Mouse (Mus musculus) hindbrain, embryonic 15.5 days (tissue): ENCODE results near the gene Sinhcaf. TPM values are rescaled to one million over a fixed set of nuclear protein-coding genes. Genes with fewer than 3 reads are reported as not detected.
"Not testable (repeated sequence)": the region's sequence is repeated elsewhere in the genome, so short reads cannot be mapped to it uniquely, and the experiment has no call there.

Experiments used
- ATAC-seq: fragments of 200-750 bp; cut with Nextera tagmentation; 2 replicates; pipeline ENCODE4 v1.8.0; 2017; ENCODE audit warnings: low read depth, moderate number of reproducible peaks, moderate TSS enrichment; ENCODE audit not compliant: low FRiP score
- H3K27ac ChIP-seq: fragments of 300-500 bp; sonication (generic); replicated peaks from 2 replicates; pipeline ENCODE4 v1.5.1; 2015; ENCODE audit warnings: mild to moderate bottlenecking, inconsistent platforms
- H3K27me3 ChIP-seq: fragments of 300-500 bp; sonication (generic); 2 replicates; pipeline ENCODE4 v1.6.1; 2015; ENCODE audit warnings: control low read depth, inconsistent platforms
- H3K36me3 ChIP-seq: fragments of 300-500 bp; sonication (generic); 2 replicates; pipeline ENCODE4 v1.6.1; 2015; ENCODE audit warnings: control low read depth, inconsistent platforms
- H3K4me1 ChIP-seq: fragments of 300-500 bp; sonication (generic); replicated peaks from 2 replicates; pipeline ENCODE4 v1.6.1; 2015; ENCODE audit warnings: control low read depth, inconsistent platforms
- H3K4me2 ChIP-seq: fragments of 300-500 bp; sonication (generic); 2 replicates; pipeline ENCODE4 v1.6.1; 2015; ENCODE audit warnings: moderate library complexity, mild to moderate bottlenecking, inconsistent platforms
- H3K4me3 ChIP-seq: fragments of 300-500 bp; sonication (generic); 2 replicates; pipeline ENCODE4 v1.5.1; 2015; ENCODE audit warnings: mild to moderate bottlenecking, inconsistent platforms
- H3K9ac ChIP-seq: fragments of 300-500 bp; sonication (generic); 2 replicates; pipeline ENCODE4 v1.6.1; 2015; ENCODE audit warnings: inconsistent platforms
- H3K9me3 ChIP-seq: fragments of 300-500 bp; sonication (generic); 2 replicates; pipeline ENCODE4 v1.6.1; 2016; ENCODE audit warnings: control low read depth, inconsistent platforms
- WGBS: fragments of 180-500 bp; shearing (Covaris S2); methylation state at CpG from one replicate; pipeline ENCODE4 v1.1.7; 2015; 5-methylcytosine and 5-hydroxymethylcytosine counted together
- polyA plus RNA-seq: library from polyadenylated mRNA; unstranded; fragments of >200 nt; fragmentation: Nextera tagmentation; extraction: Ambion mirVana; gene quantifications from 2 replicates; pipeline ENCODE4 v1.2.1, GENCODE M21; 2015

Gene Sinhcaf
- polyA plus RNA-seq, 1 experiment from 2014 or later, result 44.4 TPM

GRCm38 (mm10) chr6:148944344-148944766, 1.9 kb downstream of the Sinhcaf start:
- Histone ChIP-seq H3K27me3 (no peaks in the 10 kb centered on the region), H3K9me3 (no peaks in the 10 kb centered on the region), H3K4me3 (peak overlapping the region; percentile 54), H3K4me2 (peak overlapping the region; percentile 71), H3K36me3 (no peaks in the 10 kb centered on the region), H3K27ac (peak overlapping the region; percentile 74), H3K9ac (peak overlapping the region; percentile 54), H3K4me1 (peaks cover 10% of the 10 kb centered on the region; the same call in 1 of the 2 replicates)
- WGBS, result under 1% methylated on average over 30 of the region's 30 CpGs
- ATAC-seq, result no peak

- Histone ChIP-seq H3K4me3 (peak overlapping the region; percentile 54), H3K4me2 (peak overlapping the region; percentile 71), H3K9me3 (no peaks in the 10 kb centered on the region), H3K36me3 (no peaks in the 10 kb centered on the region), H3K27me3 (no peaks in the 10 kb centered on the region), H3K9ac (no peak overlapping the region), H3K27ac (no peak overlapping the region), H3K4me1 (peaks cover 10% of the 10 kb centered on the region; the same call in 1 of the 2 replicates)
- ATAC-seq, result no peak
- 20% methylated on average over 3 of the region's 3 CpGs for WGBS
Measured at GRCm38 (mm10) chr6:148943695-148944094, 2.6 kb downstream of the Sinhcaf start.

- no peak overlapping the region for H3K27ac ChIP-seq
- WGBS, result 74% methylated on average over 4 of the region's 4 CpGs
Measured at GRCm38 (mm10) chr6:148942406-148942805, 3.9 kb downstream of the Sinhcaf start.

GRCm38 (mm10) chr6:148941880-148942279, 4.4 kb downstream of the Sinhcaf start:
- H3K4me2 ChIP-seq, result no peak overlapping the region
- no peak overlapping the region for H3K4me3 ChIP-seq
- no peaks in the 10 kb centered on the region for H3K9me3 ChIP-seq
- H3K27me3 ChIP-seq, result no peaks in the 10 kb centered on the region
- H3K9ac ChIP-seq, result no peak overlapping the region
- WGBS, result 48% methylated on average over 5 of the region's 5 CpGs
- H3K4me1 ChIP-seq, result peaks cover 8% of the 10 kb centered on the region; the same call in 1 of the 2 replicates
- ATAC-seq, result no peak
- no peaks in the 10 kb centered on the region for H3K36me3 ChIP-seq
- H3K27ac ChIP-seq, result no peak overlapping the region

More at GRCm38 (mm10) chr6:148942406-148942805, 3.9 kb downstream of the Sinhcaf start:
- H3K9ac ChIP-seq, result no peak overlapping the region
- no peaks in the 10 kb centered on the region for H3K27me3 ChIP-seq
- peaks cover 10% of the 10 kb centered on the region; the same call in 1 of the 2 replicates for H3K4me1 ChIP-seq
- ATAC-seq, result no peak
- H3K4me2 ChIP-seq, result no peak overlapping the region
- no peaks in the 10 kb centered on the region for H3K9me3 ChIP-seq
- no peak overlapping the region for H3K4me3 ChIP-seq
- H3K36me3 ChIP-seq, result no peaks in the 10 kb centered on the region

DNA sequence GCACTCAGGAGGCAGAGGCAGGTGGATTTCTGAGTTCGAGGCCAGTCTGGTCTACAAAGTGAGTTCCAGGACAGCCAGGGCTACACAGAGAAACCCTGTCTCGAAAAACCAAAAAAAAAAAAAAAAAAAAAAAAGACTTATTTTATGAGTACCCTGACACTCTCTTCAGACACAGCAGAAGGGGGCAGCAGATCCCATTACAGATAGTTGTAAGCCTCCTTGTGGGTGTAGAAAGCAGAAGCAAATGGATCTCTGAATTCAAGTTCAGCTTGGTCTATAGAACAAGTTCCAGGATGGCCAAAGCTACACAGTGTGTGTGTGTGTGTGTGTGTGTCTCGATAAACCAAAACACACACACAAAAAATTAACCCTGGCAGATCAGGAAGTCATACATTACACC, 5.9 kb downstream of the Sinhcaf start:
- WGBS, result 87% methylated on average over 2 of the region's 3 CpGs
- not testable (repeated sequence) for H3K36me3 ChIP-seq, ATAC-seq

GRCm38 (mm10) chr6:148937693-148938092, 8.6 kb downstream of the Sinhcaf start:
- no peaks in the 10 kb centered on the region for H3K9me3 ChIP-seq
- ATAC-seq, result no peak
- 55% methylated on average over 1 of the region's 1 CpGs for WGBS

More for the DNA sequence above, 5.9 kb downstream of the Sinhcaf start:
- H3K27ac ChIP-seq, H3K9ac ChIP-seq, H3K4me2 ChIP-seq, H3K27me3 ChIP-seq, H3K9me3 ChIP-seq, H3K4me1 ChIP-seq, H3K4me3 ChIP-seq: not testable (repeated sequence)

DNA sequence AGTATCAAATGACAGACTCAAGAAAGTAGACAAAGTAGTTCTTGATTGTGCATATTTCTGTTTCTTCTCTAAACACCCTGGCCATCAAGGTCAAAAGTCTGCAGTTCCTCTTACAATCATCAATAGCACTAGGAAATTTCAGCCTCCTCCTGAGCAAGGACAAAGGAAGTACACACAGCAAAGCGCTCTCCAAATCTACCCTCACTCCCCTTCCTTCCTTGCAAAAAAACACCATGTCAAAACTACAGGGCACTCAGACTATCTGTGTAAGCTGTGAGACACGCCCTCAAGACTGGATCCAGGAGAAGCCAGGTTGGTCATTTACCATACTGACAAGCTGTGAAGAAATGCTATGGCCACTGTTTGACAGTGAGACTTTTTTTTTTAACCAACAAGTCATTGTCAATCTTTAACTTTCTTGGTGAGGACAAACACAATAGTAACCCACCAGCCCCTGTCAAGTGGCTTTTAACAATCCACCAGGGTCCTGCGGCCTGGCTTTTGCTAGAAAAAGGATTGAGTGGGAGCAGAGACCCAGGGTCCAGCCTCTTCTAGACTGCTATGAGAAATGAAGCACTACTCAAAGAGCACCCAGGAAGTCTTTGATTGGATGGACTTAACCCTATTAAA, 11.2 kb downstream of the Sinhcaf start:
- Histone ChIP-seq H3K27me3 (no peaks in the 10 kb centered on the region), H3K4me1 (no peaks in the 10 kb centered on the region), H3K4me2 (no peak overlapping the region), H3K9ac (no peak overlapping the region), H3K27ac (no peak overlapping the region), H3K36me3 (peaks cover 11% of the 10 kb centered on the region), H3K9me3 (no peaks in the 10 kb centered on the region), H3K4me3 (no peak overlapping the region)
- 49% methylated on average over 3 of the region's 3 CpGs for WGBS
- ATAC-seq, result no peak

More at GRCm38 (mm10) chr6:148937693-148938092, 8.6 kb downstream of the Sinhcaf start:
- Histone ChIP-seq H3K4me3 (no peak overlapping the region), H3K4me2 (no peak overlapping the region), H3K27me3 (no peaks in the 10 kb centered on the region), H3K36me3 (no peaks in the 10 kb centered on the region), H3K4me1 (no peaks in the 10 kb centered on the region), H3K27ac (no peak overlapping the region), H3K9ac (no peak overlapping the region)

DNA sequence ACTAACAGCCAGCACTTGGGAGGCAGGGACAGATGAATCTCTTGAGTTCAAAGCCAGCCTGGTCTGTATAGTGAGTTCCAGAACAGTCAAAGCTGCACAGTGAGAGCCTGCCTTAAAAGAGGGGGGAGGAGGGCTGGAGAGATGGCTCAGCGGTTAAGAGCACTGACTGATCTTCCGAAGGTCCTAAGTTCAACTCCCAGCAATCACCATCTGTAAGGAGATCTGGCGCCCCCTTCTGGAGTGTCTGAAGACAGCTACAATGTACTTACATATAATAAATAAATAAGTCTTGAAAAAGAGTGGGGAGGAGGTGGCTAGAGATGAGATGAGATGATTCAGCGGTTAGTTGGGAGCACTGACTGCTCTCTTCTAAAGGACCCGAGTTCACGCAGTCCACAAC, 15.0 kb downstream of the Sinhcaf start:
- H3K4me3 ChIP-seq, result no peak overlapping the region
- no peak overlapping the region for H3K4me2 ChIP-seq
- no peak overlapping the region for H3K27ac ChIP-seq
- H3K9ac ChIP-seq, result no peak overlapping the region
- ATAC-seq, result no peak
- no peaks in the 10 kb centered on the region for H3K4me1 ChIP-seq
- no peaks in the 10 kb centered on the region for H3K9me3 ChIP-seq
- WGBS, result 92% methylated on average over 6 of the region's 6 CpGs
- H3K36me3 ChIP-seq, result peaks cover 30% of the 10 kb centered on the region
- no peaks in the 10 kb centered on the region for H3K27me3 ChIP-seq

DNA sequence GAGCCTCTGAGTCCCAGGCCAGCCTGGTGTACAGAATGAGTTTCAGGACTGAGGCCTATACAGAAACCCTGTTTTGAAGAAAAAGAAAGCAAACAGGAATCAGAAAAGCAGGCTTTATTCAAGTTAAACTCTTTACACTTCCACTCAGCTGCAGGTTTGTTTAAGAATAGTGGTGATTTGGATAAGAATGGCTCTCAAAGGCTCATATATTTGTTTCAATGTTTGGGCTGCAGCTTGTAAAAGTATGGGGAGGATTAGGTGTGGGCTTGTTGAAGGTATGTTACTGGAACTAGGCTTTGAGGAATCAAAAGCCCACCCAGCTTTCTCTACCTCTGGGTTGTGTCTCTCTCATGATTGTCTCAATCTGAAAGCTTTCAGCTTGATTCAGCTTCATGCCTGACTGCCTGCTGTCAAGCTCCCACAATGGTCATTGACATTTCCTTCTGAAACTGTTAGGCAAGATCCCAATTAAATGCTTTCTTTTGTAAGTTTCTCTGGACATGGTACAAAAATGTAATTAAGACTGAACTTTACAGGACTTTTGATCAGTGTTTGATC, 27.3 kb downstream of the Sinhcaf start:
- H3K4me3 ChIP-seq, result no peak overlapping the region
- no peak overlapping the region for H3K4me2 ChIP-seq
- H3K9ac ChIP-seq, result no peak overlapping the region
- no peak overlapping the region for H3K27ac ChIP-seq
- H3K27me3 ChIP-seq, result no peaks in the 10 kb centered on the region
- H3K9me3 ChIP-seq, result no peaks in the 10 kb centered on the region
- ATAC-seq, result no peak
- H3K4me1 ChIP-seq, result no peaks in the 10 kb centered on the region
- peaks cover 11% of the 10 kb centered on the region for H3K36me3 ChIP-seq

- Histone ChIP-seq H3K4me3 (no peak overlapping the region), H3K4me1 (no peaks in the 10 kb centered on the region), H3K9me3 (no peaks in the 10 kb centered on the region), H3K9ac (no peak overlapping the region), H3K36me3 (peaks cover 8% of the 10 kb centered on the region), H3K27me3 (no peaks in the 10 kb centered on the region), H3K4me2 (no peak overlapping the region), H3K27ac (no peak overlapping the region)
- ATAC-seq, result no peak
- WGBS, result 75% methylated on average over 1 of the region's 1 CpGs
Measured at GRCm38 (mm10) chr6:148917672-148918071, 28.6 kb downstream of the Sinhcaf start.

- H3K27ac ChIP-seq, result no peak overlapping the region
- no peak for ATAC-seq
- no peak overlapping the region for H3K4me3 ChIP-seq
- H3K9me3 ChIP-seq, result no peaks in the 10 kb centered on the region
- no peaks in the 10 kb centered on the region for H3K27me3 ChIP-seq
- no peaks in the 10 kb centered on the region for H3K4me1 ChIP-seq
- WGBS, result 34% methylated on average over 3 of the region's 3 CpGs
- no peak overlapping the region for H3K9ac ChIP-seq
- no peak overlapping the region for H3K4me2 ChIP-seq
- H3K36me3 ChIP-seq, result peaks cover 8% of the 10 kb centered on the region
Measured at GRCm38 (mm10) chr6:148916817-148917216, 29.4 kb downstream of the Sinhcaf start.

- no peak overlapping the region for H3K9ac ChIP-seq
- 11% methylated on average over 2 of the region's 2 CpGs for WGBS
- no peaks in the 10 kb centered on the region for H3K27me3 ChIP-seq
- no peaks in the 10 kb centered on the region for H3K4me1 ChIP-seq
- no peaks in the 10 kb centered on the region for H3K9me3 ChIP-seq
- H3K4me3 ChIP-seq, result no peak overlapping the region
- no peak overlapping the region for H3K27ac ChIP-seq
- ATAC-seq, result peak; percentile 68; the same call in 1 of the 2 replicates
- H3K36me3 ChIP-seq, result no peaks in the 10 kb centered on the region
- H3K4me2 ChIP-seq, result no peak overlapping the region
Measured at GRCm38 (mm10) chr6:148913938-148914337, 32.3 kb downstream of the Sinhcaf start.
